Mouse (Mus musculus): ENCODE results near the gene Olfr164.

DNA sequence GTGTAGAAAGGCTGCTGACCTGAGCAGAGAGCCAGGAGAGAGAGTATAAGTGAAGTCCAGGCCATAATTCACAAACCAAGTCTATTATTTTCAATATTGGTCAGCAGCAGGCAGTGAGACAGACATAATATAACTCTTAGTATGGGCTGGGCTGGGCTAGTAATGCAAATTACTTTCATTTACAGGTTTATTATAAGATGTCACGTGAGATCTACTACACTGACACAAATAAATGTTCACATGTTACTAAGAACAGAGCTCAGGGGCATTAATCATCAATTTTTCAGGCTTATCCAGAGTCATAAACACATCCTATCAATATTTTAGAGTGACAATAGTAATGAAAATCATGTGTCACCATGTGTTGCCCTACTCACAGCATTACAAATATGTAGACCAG lies 53.1 kb downstream of the Olfr164 start:
- TF ChIP-seq EP300 (IDR thresholded peaks at IDR 0.05; ENCODE audit: insufficient read depth, low read depth, low read length) (no peak), POLR2A (IDR thresholded peaks at IDR 0.05; ENCODE audit: insufficient read depth, low read length) (no peak)

All from ES-Bruce4 (cell line).